Mouse (Mus musculus) E14TG2a.4 (cell line): ENCODE measurements around the gene D2hgdh.
"Not testable (repeated sequence)": the region's sequence is repeated elsewhere in the genome, so short reads cannot be mapped to it uniquely, and the experiment has no call there.

Experiments
- CTCF ChIP-seq: conservative IDR thresholded peaks from 2 replicates; pipeline ENCODE4 v1.5.1; 2014; ENCODE audit warnings: low read length
- NANOG ChIP-seq: IDR thresholded peaks from 2 replicates; pipeline ENCODE4 v1.6.1; 2014; ENCODE audit warnings: borderline replicate concordance, low read length, mixed read lengths

- TF ChIP-seq CTCF, NANOG: not testable (repeated sequence)
These were observed 76.6 kb downstream of the D2hgdh start for GRCm38 (mm10) chr1:93901291-93901690.
